Mouse (Mus musculus) MEL (cell line): ENCODE measurements around the gene Col10a1. TPM values are rescaled to one million over a fixed set of nuclear protein-coding genes. Genes with fewer than 3 reads are reported as not detected.

ENCODE experiments used
- DNase-seq: peaks from one replicate; pipeline ENCODE4 v3.0.0; 2011; ENCODE audit warnings: low read depth, low spot score
- H3K27ac ChIP-seq: 2 replicates; pipeline ENCODE4 v1.5.1; 2012; ENCODE audit warnings: low read depth, mild to moderate bottlenecking, control low read depth, low read length, moderate library complexity; ENCODE audit not compliant: control insufficient read depth
- H3K27me3 ChIP-seq, 2 experiments: fragments of 150-350 bp in 1 of 2; sonication (generic) in 1 of 2; 2 replicates each; pipeline ENCODE4 v1.6.1; 2012; ENCODE audit warnings: low read length in 2 of 2, mild to moderate bottlenecking in 2 of 2, improper control_type of control experiment in 1 of 2, moderate library complexity in 1 of 2; ENCODE audit not compliant: insufficient read depth in 2 of 2, control insufficient read depth in 1 of 2
- H3K36me3 ChIP-seq, 2 experiments: 2 replicates each; pipeline ENCODE4 v1.6.1; 2012 to 2014; ENCODE audit warnings: low read length in 2 of 2, improper control_type of control experiment in 1 of 2, inconsistent platforms in 1 of 2, mild to moderate bottlenecking in 1 of 2; ENCODE audit not compliant: insufficient read depth in 2 of 2, control insufficient read depth in 1 of 2
- H3K4me1 ChIP-seq, 2 experiments: fragments of 150-350 bp in 1 of 2; sonication (generic) in 1 of 2; 2 replicates each; pipeline ENCODE4 v1.6.1; 2012; ENCODE audit warnings: low read length in 2 of 2, improper control_type of control experiment in 1 of 2, mild to moderate bottlenecking in 1 of 2; ENCODE audit not compliant: insufficient read depth in 2 of 2, control insufficient read depth in 1 of 2
- H3K4me3 ChIP-seq, 2 experiments: fragments of 150-350 bp in 1 of 2; sonication (generic) in 1 of 2; 2 replicates each; pipeline ENCODE4 v1.5.1; 2012; ENCODE audit warnings: low read depth in 2 of 2, low read length in 2 of 2, mild to moderate bottlenecking in 2 of 2, moderate library complexity in 2 of 2, control low read depth in 1 of 2, improper control_type of control experiment in 1 of 2; ENCODE audit not compliant: control insufficient read depth in 1 of 2, insufficient read depth in 1 of 2
- H3K79me2 ChIP-seq: 2 replicates; pipeline ENCODE4 v1.6.1; 2012; ENCODE audit warnings: mild to moderate bottlenecking, low read length, moderate library complexity; ENCODE audit not compliant: control insufficient read depth, poor library complexity, insufficient read depth
- H3K9ac ChIP-seq: 2 replicates; pipeline ENCODE4 v1.6.1; 2012; ENCODE audit warnings: low read depth, mild to moderate bottlenecking, control low read depth, low read length, moderate library complexity; ENCODE audit not compliant: control insufficient read depth, poor library complexity, severe bottlenecking
- H3K9me3 ChIP-seq: fragments of 150-350 bp; sonication (generic); replicated peaks from 2 replicates; pipeline ENCODE4 v1.6.1; 2012; ENCODE audit warnings: mild to moderate bottlenecking, low read length, improper control_type of control experiment, moderate library complexity; ENCODE audit not compliant: insufficient read depth
- CHD1 ChIP-seq: IDR thresholded peaks from 2 replicates; pipeline ENCODE4 v1.6.1; 2012; ENCODE audit warnings: low read depth, mild to moderate bottlenecking, inconsistent platforms, low read length, improper control_type of control experiment
- CTCF ChIP-seq, 3 experiments: IDR thresholded peaks in 2 of 3; conservative IDR thresholded peaks in 1 of 3; 2 replicates each; pipeline ENCODE4 v1.5.1; 2011 to 2012; ENCODE audit warnings: low read length in 3 of 3, low read depth in 2 of 3, mild to moderate bottlenecking in 2 of 3, improper control_type of control experiment in 1 of 3, inconsistent platforms in 1 of 3, mixed read lengths in 1 of 3, moderate library complexity in 1 of 3; ENCODE audit not compliant: control insufficient read depth in 1 of 3, insufficient read depth in 1 of 3, poor library complexity in 1 of 3, severe bottlenecking in 1 of 3
- E2F4 ChIP-seq: IDR thresholded peaks from 2 replicates; pipeline ENCODE4 v1.6.1; 2011; ENCODE audit warnings: low read depth, low read length, improper control_type of control experiment, borderline replicate concordance
- EP300 ChIP-seq, 2 experiments: IDR thresholded peaks; 2 replicates each; pipeline ENCODE4 v1.6.1; 2011; ENCODE audit warnings: improper control_type of control experiment in 2 of 2, low read length in 2 of 2, low read depth in 1 of 2, mild to moderate bottlenecking in 1 of 2
- HCFC1 ChIP-seq: IDR thresholded peaks from 2 replicates; pipeline ENCODE4 v1.6.1; 2012; ENCODE audit warnings: low read depth, mild to moderate bottlenecking, inconsistent platforms, low read length, improper control_type of control experiment, moderate library complexity
- JUND ChIP-seq: IDR thresholded peaks from 2 replicates; pipeline ENCODE4 v1.6.1; 2011; ENCODE audit warnings: low read depth, mild to moderate bottlenecking, improper control_type of control experiment, low read length
- MAZ ChIP-seq: IDR thresholded peaks from 2 replicates; pipeline ENCODE4 v1.6.1; 2012; ENCODE audit warnings: low read depth, mild to moderate bottlenecking, inconsistent platforms, low read length, improper control_type of control experiment
- MEF2A ChIP-seq: IDR thresholded peaks from 2 replicates; pipeline ENCODE4 v1.6.1; 2014; ENCODE audit warnings: low read depth, mild to moderate bottlenecking, inconsistent platforms, low read length, improper control_type of control experiment; ENCODE audit not compliant: poor library complexity, insufficient replicate concordance, severe bottlenecking; ENCODE audit errors: extremely low read depth
- MXI1 ChIP-seq: IDR thresholded peaks from 2 replicates; pipeline ENCODE4 v1.6.1; 2011; ENCODE audit warnings: mild to moderate bottlenecking, low read depth, low read length, improper control_type of control experiment
- POLR2A ChIP-seq, 2 experiments: IDR thresholded peaks; 2 replicates each; pipeline ENCODE4 v1.6.1; 2011 to 2012; ENCODE audit warnings: low read length in 2 of 2, mild to moderate bottlenecking in 2 of 2, control low read depth in 1 of 2, improper control_type of control experiment in 1 of 2, low read depth in 1 of 2, moderate library complexity in 1 of 2; ENCODE audit not compliant: control insufficient read depth in 1 of 2, insufficient read depth in 1 of 2, poor library complexity in 1 of 2
- POLR2AphosphoS2 ChIP-seq: IDR thresholded peaks from 2 replicates; pipeline ENCODE4 v1.6.1; 2011; ENCODE audit warnings: low read length, improper control_type of control experiment
- RCOR1 ChIP-seq: IDR thresholded peaks from 2 replicates; pipeline ENCODE4 v1.6.1; 2012; ENCODE audit warnings: low read depth, mild to moderate bottlenecking, inconsistent platforms, low read length, improper control_type of control experiment
- SMC3 ChIP-seq: IDR thresholded peaks from 2 replicates; pipeline ENCODE4 v1.6.1; 2011; ENCODE audit warnings: low read depth, low read length, improper control_type of control experiment
- TAL1 ChIP-seq: IDR thresholded peaks from 2 replicates; pipeline ENCODE4 v1.6.1; 2012; ENCODE audit warnings: mild to moderate bottlenecking, inconsistent platforms, low read length, moderate library complexity, mixed read lengths
- TBP ChIP-seq: IDR thresholded peaks from 2 replicates; pipeline ENCODE4 v1.8.0; 2011; ENCODE audit warnings: low read depth, low read length, improper control_type of control experiment
- TCF12 ChIP-seq: IDR thresholded peaks from 2 replicates; pipeline ENCODE4 v1.6.1; 2014; ENCODE audit warnings: low read depth, mild to moderate bottlenecking, inconsistent platforms, low read length, improper control_type of control experiment, moderate library complexity
- USF1 ChIP-seq: IDR thresholded peaks from 2 replicates; pipeline ENCODE4 v1.6.1; 2014; ENCODE audit warnings: low read depth, mild to moderate bottlenecking, inconsistent platforms, low read length, improper control_type of control experiment, moderate library complexity
- USF2 ChIP-seq, 2 experiments: IDR thresholded peaks; 2 replicates each; pipeline ENCODE4 v1.6.1; 2011 to 2012; ENCODE audit warnings: improper control_type of control experiment in 2 of 2, low read length in 2 of 2, borderline replicate concordance in 1 of 2, inconsistent platforms in 1 of 2, low read depth in 1 of 2, mild to moderate bottlenecking in 1 of 2; ENCODE audit not compliant: insufficient read depth in 1 of 2
- ZC3H11A ChIP-seq: IDR thresholded peaks from 2 replicates; pipeline ENCODE4 v1.6.1; 2012; ENCODE audit warnings: low read depth, mild to moderate bottlenecking, inconsistent platforms, low read length, improper control_type of control experiment
- ZKSCAN1 ChIP-seq: IDR thresholded peaks from 2 replicates; pipeline ENCODE4 v1.6.1; 2012; ENCODE audit warnings: low read depth, mild to moderate bottlenecking, inconsistent platforms, low read length, improper control_type of control experiment, moderate library complexity
- ZMIZ1 ChIP-seq: IDR thresholded peaks from 2 replicates; pipeline ENCODE4 v1.6.1; 2012; ENCODE audit warnings: low read depth, mild to moderate bottlenecking, inconsistent platforms, low read length, improper control_type of control experiment, moderate library complexity
- ZNF384 ChIP-seq: IDR thresholded peaks from 2 replicates; pipeline ENCODE4 v1.6.1; 2012; ENCODE audit warnings: low read depth, mild to moderate bottlenecking, inconsistent platforms, low read length, improper control_type of control experiment
- polyA plus RNA-seq, 2 experiments: library from polyadenylated mRNA; stranded (reverse) in 1 of 2; unstranded in 1 of 2; fragments of >175 nt in 1 of 2; fragments of >200 nt in 1 of 2; gene quantifications; 2 replicates each; pipeline versions ENCODE4 v1.2.1 to v1.2.4; 2012; ENCODE audit warnings: low replicate concordance in 2 of 2, low read depth in 1 of 2; ENCODE audit not compliant: insufficient read length in 2 of 2, insufficient read depth in 1 of 2, missing spikeins in 1 of 2
- total RNA-seq: library from RNA; depleted of rRNA; stranded (reverse); fragments of 300-350 nt; gene quantifications from 2 replicates; pipeline ENCODE4 v1.2.3, GENCODE M21; 2012

Col10a1 gene
- total and polyA plus RNA-seq, 3 experiments = 0.07 TPM; not detected in 2

DNA sequence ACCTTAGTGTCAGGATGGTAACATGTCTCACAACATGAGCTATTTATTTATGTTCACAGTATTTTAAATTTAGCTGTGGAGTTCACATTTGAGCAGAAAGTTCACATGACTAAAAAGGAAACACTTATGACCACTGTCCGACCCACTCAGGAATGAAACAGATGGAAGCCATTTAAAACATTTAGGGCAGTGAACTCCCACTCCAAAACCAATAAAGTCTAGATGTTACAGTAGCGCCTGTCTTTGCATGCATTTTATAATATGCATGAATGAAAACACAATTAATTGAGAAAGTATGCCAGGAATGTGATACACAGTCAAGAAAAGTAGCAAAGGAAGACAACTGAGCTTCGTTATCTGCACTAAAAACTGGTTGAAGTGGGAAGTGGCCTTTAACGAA is 37.6 kb upstream of the Col10a1 start:
- no peaks in the 10 kb centered on the region for H3K36me3 ChIP-seq
- no peaks in the 10 kb centered on the region for H3K4me1 ChIP-seq
- no peak for DNase-seq
- no peak for TF ChIP-seq TCF12
- H3K9me3 ChIP-seq = no peaks in the 10 kb centered on the region
- H3K27me3 ChIP-seq = no peaks in the 10 kb centered on the region
- no peaks in the 10 kb centered on the region for H3K79me2 ChIP-seq
- no peak overlapping the region for H3K9ac ChIP-seq
- no peak overlapping the region for H3K27ac ChIP-seq
- no peak overlapping the region for H3K4me3 ChIP-seq

DNA sequence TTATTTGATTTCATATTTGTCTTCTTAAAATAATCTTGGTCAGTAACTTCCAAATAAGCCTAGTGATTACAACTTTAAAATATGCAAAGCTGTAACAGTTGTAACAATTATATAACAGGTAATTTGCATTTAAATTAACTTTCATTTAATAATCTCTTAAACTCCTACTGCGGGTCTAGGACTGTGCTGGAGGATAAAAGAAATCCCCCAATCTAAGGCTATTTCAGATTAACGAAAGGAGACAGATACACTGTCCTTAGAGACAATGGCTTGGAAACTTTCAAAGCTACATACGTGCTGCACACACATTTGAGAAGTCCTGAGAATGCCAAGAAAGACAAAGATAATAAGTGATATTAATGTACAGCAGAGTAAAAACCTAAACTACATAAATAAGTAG is 31.5 kb upstream of the Col10a1 start:
- no peaks in the 10 kb centered on the region for H3K79me2 ChIP-seq
- no peak for DNase-seq
- H3K4me1 ChIP-seq = no peaks in the 10 kb centered on the region
- no peaks in the 10 kb centered on the region for H3K9me3 ChIP-seq
- no peaks in the 10 kb centered on the region for H3K36me3 ChIP-seq
- no peaks in the 10 kb centered on the region for H3K27me3 ChIP-seq
- no peak overlapping the region for H3K9ac ChIP-seq
- H3K4me3 ChIP-seq = no peak overlapping the region
- no peak overlapping the region for H3K27ac ChIP-seq
- no peak for TF ChIP-seq ZKSCAN1
- no peak for TF ChIP-seq MEF2A
- TF ChIP-seq HCFC1 = no peak
- no peak for TF ChIP-seq CTCF (IDR thresholded peaks at IDR 0.05 in 2 of 3, conservative IDR thresholded peaks at IDR 0.05 in 1 of 3; ENCODE audit: control insufficient read depth in 1 of 3, insufficient read depth in 1 of 3, low read depth in 2 of 3, low read length in 3 of 3, poor library complexity in 1 of 3, severe bottlenecking in 1 of 3)
- TF ChIP-seq TBP = no peak
- TF ChIP-seq USF2 (IDR thresholded peaks at IDR 0.05; ENCODE audit: borderline replicate concordance in 1 of 2, insufficient read depth in 1 of 2, low read depth in 1 of 2, low read length in 2 of 2) = no peak
- TF ChIP-seq MXI1 = no peak
- TF ChIP-seq POLR2AphosphoS2 = no peak
- no peak for TF ChIP-seq E2F4
- no peak for TF ChIP-seq MAZ
- no peak for TF ChIP-seq POLR2A (IDR thresholded peaks at IDR 0.05; ENCODE audit: control insufficient read depth in 1 of 2, insufficient read depth in 1 of 2, low read depth in 1 of 2, low read length in 2 of 2, poor library complexity in 1 of 2)
- no peak for TF ChIP-seq JUND
- no peak for TF ChIP-seq SMC3
- no peak for TF ChIP-seq TAL1

DNA sequence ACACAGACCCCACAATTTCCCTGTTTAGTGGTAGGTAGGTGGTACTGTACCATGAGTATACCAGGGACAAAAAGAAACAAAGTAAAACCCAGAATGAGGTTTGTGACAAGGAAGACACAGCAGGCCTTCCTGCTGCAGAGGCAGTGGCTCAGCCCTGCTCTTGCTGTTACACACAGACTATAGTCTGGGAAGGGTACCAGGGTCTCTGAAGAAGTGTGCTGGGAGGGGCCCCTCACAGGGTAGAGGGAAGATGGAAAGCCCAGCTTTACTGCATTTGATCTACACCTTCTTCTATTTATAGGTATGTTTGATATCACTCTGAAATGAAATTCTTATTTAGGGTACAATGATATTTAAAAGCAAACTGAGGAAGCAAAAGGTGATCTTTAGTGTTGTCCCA is 26.0 kb upstream of the Col10a1 start:
- Histone ChIP-seq H3K4me1 (no peaks in the 10 kb centered on the region), H3K79me2 (no peaks in the 10 kb centered on the region), H3K9ac (no peak overlapping the region), H3K27me3 (no peaks in the 10 kb centered on the region), H3K27ac (no peak overlapping the region), H3K4me3 (no peak overlapping the region), H3K36me3 (no peaks in the 10 kb centered on the region), H3K9me3 (no peaks in the 10 kb centered on the region)
- TF ChIP-seq ZMIZ1 (no peak), MEF2A (no peak), SMC3 (no peak), RCOR1 (no peak), CHD1 (no peak), ZC3H11A (no peak), USF1 (no peak), MXI1 (no peak), ZNF384 (no peak), HCFC1 (no peak), EP300 (IDR thresholded peaks at IDR 0.05; ENCODE audit: low read depth in 1 of 2, low read length in 2 of 2) (no peak), ZKSCAN1 (no peak), POLR2A (IDR thresholded peaks at IDR 0.05; ENCODE audit: control insufficient read depth in 1 of 2, insufficient read depth in 1 of 2, low read depth in 1 of 2, low read length in 2 of 2, poor library complexity in 1 of 2) (no peak)
- no peak for DNase-seq
